Mouse (Mus musculus) spleen, adult 2 months (tissue): ENCODE data around the gene Krt83.

Experiments used
- CTCF ChIP-seq: fragments of 200-500 bp; IDR thresholded peaks from 2 replicates; pipeline ENCODE4 v1.5.1; 2011; ENCODE audit warnings: mild to moderate bottlenecking, inconsistent platforms; ENCODE audit not compliant: insufficient read depth, insufficient read length, insufficient replicate concordance; ENCODE audit errors: extremely low read depth
- POLR2A ChIP-seq: fragments of 200-500 bp; IDR thresholded peaks from 2 replicates; pipeline ENCODE4 v1.6.1; 2011; ENCODE audit warnings: low read depth, low read length, inconsistent platforms

DNA sequence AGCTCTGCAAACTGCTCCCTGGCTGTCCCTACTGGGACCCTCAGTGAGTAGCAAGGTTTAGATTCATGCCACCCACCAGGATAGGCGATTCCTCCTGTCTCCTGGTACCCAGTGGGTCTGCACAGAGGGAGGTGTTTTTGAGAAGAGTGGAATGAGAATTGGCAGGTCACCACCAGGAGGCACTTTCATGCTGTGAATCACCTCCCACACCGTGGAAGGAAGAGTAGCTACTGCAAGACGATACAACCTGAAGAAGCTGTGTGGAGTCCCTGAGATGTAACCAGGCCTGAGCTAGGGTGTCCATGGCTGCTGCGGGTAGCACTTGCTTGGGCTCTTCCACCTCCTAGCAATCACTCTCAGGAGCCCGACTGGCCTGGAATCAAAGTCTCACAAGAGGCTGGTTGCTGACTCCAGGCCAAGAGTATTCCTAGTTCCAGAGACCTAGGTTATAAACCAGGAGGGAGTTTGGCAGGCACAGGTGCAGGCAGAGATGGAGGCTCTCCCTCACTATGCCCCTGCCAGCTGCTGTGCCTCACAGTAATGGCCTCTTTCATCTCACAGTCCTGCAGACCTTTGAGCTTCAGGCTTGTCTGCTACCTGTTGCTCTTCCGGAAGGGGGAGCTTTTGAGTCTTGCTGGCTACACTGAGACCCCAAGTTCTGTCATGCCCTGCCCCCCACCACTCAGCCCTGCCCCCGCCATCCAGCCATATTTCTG lies 46.7 kb upstream of the Krt83 start:
- no peak for TF ChIP-seq CTCF
- TF ChIP-seq POLR2A = no peak
